Mouse (Mus musculus): ENCODE data around the gene Adgrg2. TPM values are rescaled to one million over a fixed set of nuclear protein-coding genes. Genes with fewer than 3 reads are reported as not detected.
A peak's percentile ranks its signal among the peaks of the same experiment; 100 is the strongest.

The Adgrg2 gene
- 1 to 10 TPM; 2.7 to 3.9 TPM for total RNA-seq (2021)

DNA sequence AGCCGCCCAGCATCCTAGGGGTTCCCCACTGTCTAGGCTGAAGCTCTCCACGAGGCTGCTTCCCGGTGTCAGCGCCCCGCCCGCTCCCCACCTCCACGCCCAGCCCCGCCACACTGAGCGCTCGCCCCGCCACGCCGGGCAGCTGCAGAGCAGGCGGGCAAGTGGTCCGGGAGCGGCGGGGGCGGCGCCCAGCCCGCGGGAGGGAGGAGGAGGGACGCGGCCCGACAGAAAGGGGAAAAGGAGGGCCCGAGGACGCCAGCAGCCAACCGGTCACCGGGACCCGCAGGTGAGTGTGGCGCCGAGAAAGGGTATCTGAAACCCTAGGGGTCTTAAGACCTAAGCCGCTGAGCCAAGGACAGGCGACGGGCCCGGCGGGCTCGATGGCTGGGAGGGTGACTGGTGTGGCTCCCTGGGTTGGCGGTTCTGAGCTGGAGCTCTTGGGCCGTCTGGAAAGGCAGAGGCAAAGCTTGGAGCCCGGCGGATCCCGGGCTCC is at the start of gene Adgrg2:
Adgrg2 (plus strand) TSS at position 227 of the 493 bp plus-strand sequence.
- intact Hi-C loops (cut with DNase I), result no loop called here
- DNase-seq (ENCODE audit: extremely low spot score in 1 of 2, low spot score in 2 of 2), result peak in 1 of 2 experiments; percentile 33

DNA sequence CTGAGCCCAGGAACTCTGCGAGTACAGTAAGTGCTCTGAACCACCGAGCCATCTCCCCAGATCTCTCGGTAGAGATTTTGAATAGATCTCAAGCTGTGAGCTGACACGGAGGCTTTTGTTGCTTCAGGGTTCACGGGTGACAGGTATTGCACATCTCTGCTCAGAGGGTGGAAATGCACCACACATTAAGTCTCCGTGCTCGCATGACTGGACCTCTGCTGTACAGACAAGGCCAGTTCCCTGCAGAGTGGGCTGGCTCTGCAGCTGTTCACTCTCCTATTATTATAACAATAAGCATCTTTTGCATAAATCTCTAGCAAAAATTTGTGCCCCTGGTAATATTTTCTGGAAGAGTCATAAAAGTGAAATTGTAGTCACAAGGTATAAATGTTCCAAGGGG is 39.5 kb upstream of the Adgrg2 start:
- no peak for DNase-seq (ENCODE audit: extremely low spot score in 1 of 2, low spot score in 2 of 2)
- intact Hi-C loops (cut with DNase I), result no loop called here

DNA sequence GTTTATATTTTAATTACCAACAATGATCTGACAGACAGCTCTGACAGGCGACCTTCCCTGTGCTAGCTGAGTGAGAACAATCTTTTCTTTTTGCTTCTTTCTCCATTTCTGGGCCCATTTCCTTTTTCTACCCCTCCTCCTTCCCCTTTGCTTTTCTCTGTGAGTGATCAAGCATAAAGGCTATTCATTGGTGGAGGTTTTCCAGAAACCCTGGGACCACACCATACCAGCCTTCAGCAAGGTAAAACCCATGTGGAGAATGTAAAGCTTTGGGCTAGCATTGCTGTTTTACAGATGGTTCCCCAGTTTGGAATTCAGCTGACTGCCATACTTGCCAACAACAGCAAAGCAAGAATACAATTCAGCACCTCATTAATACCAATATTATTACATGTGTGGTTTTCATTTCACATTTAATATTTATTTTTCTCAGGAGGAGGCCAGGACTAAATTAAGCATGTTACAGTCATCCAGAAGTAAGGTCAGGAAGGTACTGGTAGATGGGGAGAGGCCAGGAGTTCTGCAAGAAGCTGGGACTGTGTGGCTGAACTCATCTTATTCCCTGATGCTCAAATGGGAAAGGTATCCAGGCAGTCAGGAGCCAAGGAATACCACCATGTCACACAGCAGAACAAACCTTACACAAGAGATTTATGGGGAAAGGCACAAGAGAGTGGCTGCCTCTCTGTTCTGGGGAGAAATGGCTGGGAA is 38.4 kb upstream of the Adgrg2 start:
- intact Hi-C loops (cut with DNase I), result no loop called here
- no peak for DNase-seq (ENCODE audit: extremely low spot score in 1 of 2, low spot score in 2 of 2)

- DNase-seq (ENCODE audit: extremely low spot score in 1 of 2, low spot score in 2 of 2), result no peak
- intact Hi-C loops (cut with DNase I), result no loop called here
These were observed 5.6 kb upstream of the Adgrg2 start for GRCm38 (mm10) chrX:160384748-160385501.

GRCm38 (mm10) chrX:160385502-160385772 is 5.1 kb upstream of the Adgrg2 start:
- intact Hi-C loops (cut with DNase I), result no loop called here
- no peak for DNase-seq (ENCODE audit: extremely low spot score in 1 of 2, low spot score in 2 of 2)

DNA sequence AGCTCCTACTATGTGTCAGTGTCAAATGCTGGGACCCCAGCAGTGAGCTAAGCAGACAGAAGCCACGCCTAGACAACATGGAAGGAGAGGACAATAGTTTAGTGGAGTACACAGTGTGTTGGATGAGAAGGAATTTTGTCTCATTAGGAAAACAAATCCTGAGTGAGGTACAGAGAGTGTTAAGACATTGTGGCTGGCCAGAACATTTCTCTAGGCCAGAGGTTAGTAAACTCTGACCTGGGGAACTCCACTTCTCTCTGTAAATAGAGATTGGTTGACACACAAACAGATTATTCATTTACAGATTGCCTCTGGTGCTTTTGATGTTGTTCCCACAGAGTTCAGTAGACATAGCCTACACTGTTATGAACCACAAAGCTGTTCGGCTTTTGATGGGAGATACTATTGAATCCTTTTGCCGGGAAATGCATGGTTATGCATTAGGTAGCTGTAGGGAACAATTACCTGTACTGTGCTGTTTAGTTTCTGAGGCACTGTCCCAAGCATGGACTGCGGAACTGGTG is 22.5 kb downstream of the Adgrg2 start:
- intact Hi-C loops (cut with DNase I), result no loop called here
- DNase-seq (ENCODE audit: extremely low spot score in 1 of 2, low spot score in 2 of 2), result no peak

DNA sequence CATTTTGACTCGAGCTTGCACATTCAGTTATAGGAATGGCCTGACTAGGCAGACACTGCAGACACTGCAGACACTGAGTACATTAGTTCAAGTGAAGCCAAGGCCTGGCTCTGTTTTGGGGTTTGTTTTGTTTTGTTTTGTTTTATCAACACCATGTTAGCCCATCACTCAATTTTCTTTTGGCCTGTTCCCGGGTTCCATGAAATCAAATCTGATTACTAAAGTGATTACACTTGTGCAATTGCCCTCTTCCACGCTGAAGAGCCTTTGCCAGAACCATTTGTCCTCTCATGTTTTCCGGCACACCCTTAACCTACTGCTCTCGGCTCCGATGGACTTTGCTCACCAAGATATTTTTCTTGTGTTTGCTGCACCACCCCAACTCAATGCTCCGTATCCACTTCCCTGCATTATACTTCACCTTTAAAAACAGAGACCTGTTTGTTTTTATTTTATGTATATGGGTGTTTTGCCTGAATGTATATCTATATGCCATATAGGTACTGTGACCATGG is 23.4 kb downstream of the Adgrg2 start:
- DNase-seq (ENCODE audit: extremely low spot score in 1 of 2, low spot score in 2 of 2), result no peak
- intact Hi-C loops (cut with DNase I), result no loop called here

DNA sequence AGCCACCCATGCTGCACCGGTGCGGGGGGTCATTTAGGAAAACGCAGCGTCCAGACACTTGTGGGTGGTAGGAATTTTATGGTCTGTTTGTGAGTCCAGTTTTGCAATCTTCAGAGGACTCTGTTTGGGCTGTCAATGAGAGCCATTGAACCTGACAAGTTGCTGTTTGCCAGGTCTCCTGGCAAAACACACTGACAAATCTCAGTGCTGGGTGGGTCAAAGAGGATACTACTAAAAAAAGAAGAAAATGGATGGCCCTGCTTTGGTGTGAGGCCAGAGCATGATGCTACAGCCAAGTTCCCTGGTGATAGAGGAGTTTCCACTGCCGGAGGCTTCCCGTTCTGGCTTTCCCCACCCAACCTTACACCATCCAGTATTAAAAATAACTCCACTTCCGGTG is 27.9 kb downstream of the Adgrg2 start:
- DNase-seq (ENCODE audit: extremely low spot score in 1 of 2, low spot score in 2 of 2), result no peak
- intact Hi-C loops (cut with DNase I), result no loop called here

- intact Hi-C loops (cut with DNase I), result no loop called here
- no peak for DNase-seq (ENCODE audit: extremely low spot score in 1 of 2, low spot score in 2 of 2)
These were observed 33.2 kb downstream of the Adgrg2 start for GRCm38 (mm10) chrX:160423737-160424136.

DNA sequence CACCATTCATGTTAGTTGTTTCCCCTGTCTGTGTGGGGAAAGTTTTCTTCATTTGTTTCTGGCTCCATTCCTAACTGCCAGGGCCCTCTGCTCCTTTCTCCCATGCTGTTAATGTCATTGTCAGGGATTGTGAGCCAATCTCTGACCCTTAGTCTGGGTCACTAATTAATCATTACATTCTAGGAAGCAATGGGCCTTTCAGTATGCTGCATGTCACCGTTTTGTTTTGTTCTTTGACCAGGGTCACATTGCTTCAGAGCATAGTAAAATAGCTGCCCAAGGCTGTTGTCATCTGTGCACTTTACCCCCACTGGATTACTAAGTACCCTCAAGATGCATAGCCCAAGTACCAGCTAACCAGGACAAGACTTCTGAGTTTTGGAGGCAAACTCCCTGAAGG is 36.0 kb downstream of the Adgrg2 start:
- DNase-seq (ENCODE audit: extremely low spot score in 1 of 2, low spot score in 2 of 2), result no peak
- intact Hi-C loops (cut with DNase I), result no loop called here

DNA sequence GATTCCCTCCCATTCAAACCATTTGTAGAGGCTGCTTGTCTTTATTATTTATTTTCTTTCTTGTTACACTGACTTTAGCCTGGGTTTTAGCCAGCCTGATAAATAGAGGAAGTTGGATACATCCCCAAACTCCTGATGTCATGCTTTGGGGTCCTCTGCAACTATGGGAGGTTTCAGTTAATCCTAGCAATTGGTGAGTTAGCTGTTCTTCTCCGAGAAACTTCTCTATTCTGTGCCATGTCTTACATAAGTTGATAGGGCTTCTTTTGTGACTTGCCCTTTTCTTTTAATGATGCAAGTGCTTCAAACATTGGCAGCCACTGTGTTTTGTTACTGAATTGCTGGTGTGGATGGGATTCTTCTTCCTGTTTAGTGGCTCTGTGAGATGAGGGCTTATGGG is 36.4 kb downstream of the Adgrg2 start:
- intact Hi-C loops (cut with DNase I), result no loop called here
- no peak for DNase-seq (ENCODE audit: extremely low spot score in 1 of 2, low spot score in 2 of 2)

DNA sequence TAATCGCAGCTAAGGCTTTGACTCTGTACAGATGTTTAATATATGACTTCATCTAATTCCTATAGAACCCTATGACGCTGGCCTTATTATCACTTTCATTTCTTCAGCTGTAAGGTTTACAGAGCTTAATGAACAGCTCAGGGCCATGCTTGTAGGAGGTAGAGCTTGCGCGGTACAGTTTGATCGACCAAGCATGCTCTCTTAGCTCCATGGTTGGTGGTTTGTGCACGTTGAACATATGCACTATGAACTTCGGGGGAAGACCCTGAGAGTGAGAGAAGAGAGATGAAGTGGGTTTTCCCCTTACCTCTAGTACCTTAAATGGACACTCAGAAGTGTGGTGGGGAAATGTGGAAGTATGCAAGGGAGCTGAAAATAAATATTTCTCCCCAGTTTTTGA is 41.7 kb downstream of the Adgrg2 start:
- intact Hi-C loops (cut with DNase I), result no loop called here
- DNase-seq (ENCODE audit: extremely low spot score in 1 of 2, low spot score in 2 of 2), result no peak

DNA sequence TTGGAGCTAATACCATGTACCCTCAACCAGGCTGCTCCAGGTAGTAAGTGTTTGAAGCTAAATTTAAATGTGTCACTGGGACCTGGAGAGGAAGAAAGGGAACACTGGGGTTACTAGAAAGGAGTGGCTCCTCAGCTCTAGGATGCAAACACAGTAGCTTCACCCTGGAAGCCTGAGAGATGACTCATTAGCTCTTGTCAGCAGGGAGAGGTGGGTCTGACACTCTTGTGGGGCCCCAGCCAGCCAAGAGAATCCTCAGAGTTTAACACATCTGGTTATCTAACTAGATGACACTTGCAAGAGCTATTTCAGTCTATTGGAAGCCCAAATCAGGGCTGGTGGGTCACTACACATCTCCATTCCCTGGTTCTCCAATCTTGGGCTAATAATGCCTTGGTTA is 50.8 kb downstream of the Adgrg2 start:
- DNase-seq (ENCODE audit: extremely low spot score in 1 of 2, low spot score in 2 of 2), result no peak
- intact Hi-C loops (cut with DNase I), result no loop called here

DNA sequence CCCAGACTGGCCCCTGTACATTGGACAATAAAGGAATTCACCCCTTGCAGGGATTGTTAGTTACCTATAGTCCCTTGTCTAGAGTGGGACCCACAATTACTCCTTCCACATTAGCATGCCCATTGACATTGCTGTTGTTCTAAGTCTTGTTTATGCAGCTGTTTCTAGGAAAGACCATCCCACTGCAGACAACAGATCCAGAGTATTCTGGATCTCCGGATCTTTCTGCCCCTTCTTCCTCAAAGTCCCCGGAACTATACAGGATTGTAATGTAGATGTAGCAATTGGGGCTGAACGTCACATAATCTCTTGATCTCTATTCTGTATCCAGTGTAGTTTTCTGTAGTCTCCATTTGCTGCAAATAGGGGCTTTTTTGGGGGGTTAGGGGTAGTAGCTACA is 57.9 kb downstream of the Adgrg2 start:
- intact Hi-C loops (cut with DNase I), result no loop called here
- DNase-seq (ENCODE audit: extremely low spot score in 1 of 2, low spot score in 2 of 2), result no peak

DNA sequence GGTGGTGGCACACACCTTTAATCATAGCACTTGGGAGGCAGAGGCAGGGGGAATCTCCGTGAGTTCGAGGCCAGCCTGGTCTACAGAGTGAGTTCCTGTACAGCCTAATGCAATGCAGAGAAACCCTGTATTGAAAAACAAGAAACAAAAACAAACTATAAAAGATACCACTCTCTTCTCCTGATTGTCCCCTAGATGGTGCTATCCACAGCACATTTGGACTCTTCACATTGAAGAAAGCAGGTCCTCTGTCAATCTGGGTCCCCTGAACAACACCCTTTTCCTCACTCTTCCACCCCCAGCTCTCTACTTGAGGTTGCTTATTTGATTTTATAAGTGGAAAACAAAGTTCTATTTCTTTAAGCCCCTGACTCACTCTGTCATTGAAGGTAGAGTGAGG is 58.9 kb downstream of the Adgrg2 start:
- DNase-seq (ENCODE audit: extremely low spot score in 1 of 2, low spot score in 2 of 2), result no peak
- intact Hi-C loops (cut with DNase I), result no loop called here

DNA sequence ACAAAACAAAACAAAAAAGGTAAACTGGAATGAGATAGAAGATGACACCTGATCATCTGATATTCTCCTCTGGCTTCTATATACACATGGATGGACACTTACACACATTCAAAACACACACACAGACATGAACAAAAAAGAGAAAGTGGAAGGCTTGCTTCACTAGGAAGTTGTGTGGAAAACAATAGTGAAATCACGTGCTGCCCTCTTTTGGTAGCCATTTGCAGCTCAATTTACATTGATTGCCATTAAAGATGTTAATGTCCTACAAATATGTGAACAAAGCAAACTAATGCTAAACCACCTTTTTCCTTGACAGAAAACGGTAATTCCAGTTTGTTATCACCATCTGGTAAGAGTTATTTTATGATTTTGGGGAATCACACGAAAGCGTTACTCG is 65.2 kb downstream of the Adgrg2 start:
- intact Hi-C loops (cut with DNase I), result no loop called here
- no peak for DNase-seq (ENCODE audit: extremely low spot score in 1 of 2, low spot score in 2 of 2)

- DNase-seq (ENCODE audit: extremely low spot score in 1 of 2, low spot score in 2 of 2), result no peak
- intact Hi-C loops (cut with DNase I), result no loop called here
These were observed 80.8 kb downstream of the Adgrg2 start for GRCm38 (mm10) chrX:160471257-160471786.

GRCm38 (mm10) chrX:160489784-160490183 is 99.3 kb downstream of the Adgrg2 start:
- DNase-seq (ENCODE audit: extremely low spot score in 1 of 2, low spot score in 2 of 2), result no peak
- intact Hi-C loops (cut with DNase I), result no loop called here

DNA sequence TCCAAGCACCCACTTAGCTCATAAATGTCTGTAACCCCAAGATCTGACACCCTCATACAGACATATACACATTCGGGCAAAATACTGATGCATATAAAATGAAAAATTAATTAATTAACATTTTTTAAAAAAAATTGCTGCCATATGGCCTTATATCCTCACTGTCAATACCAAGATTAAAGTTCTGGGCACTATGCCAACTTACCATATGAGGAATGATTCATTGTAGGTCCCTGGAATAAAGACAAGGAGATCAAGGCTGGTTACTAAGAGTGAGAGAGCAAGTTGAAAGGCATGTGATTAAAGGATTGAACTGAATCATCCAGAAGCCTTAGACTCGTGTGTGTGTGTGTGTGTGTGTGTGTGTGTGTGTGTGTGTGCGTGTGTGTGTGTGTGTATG is 103.8 kb downstream of the Adgrg2 start:
- DNase-seq (ENCODE audit: extremely low spot score in 1 of 2, low spot score in 2 of 2), result peak in 1 of 2 experiments; percentile 11

DNA sequence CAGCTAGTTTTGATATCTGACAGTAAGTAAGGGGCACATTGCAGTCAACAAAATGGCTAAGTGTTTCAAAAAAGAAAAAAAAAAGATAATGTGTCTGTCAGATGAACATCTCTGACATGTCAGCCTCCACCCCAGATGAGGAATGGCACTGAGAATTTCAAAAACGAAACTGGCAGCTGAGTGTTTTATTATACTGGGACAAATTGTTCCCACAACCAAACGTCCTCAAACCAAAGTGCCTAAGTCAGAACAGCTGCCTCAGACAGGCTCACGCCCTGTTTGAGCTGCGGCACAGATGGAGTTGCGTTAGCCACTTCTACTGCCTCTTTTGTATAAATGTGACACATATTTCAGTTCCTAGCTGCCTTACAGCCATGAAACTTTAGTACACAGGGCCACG is 104.4 kb downstream of the Adgrg2 start:
- intact Hi-C loops (cut with DNase I), result no loop called here
- DNase-seq (ENCODE audit: extremely low spot score in 1 of 2, low spot score in 2 of 2), result no peak

More for the DNA sequence above, 103.8 kb downstream of the Adgrg2 start:
- intact Hi-C loops (cut with DNase I), result no loop called here

Data from left cerebral cortex, postnatal 10 days (tissue).